Mouse (Mus musculus) C2C12 (cell line): Measurements from ENCODE around the gene Cacna1c. TPM values are rescaled to one million over a fixed set of nuclear protein-coding genes. Genes with fewer than 3 reads are reported as not detected.

ENCODE experiments used
- H3K27me3 ChIP-seq: one replicate; pipeline ENCODE4 v1.6.1; 2011; ENCODE audit not compliant: control insufficient read depth, insufficient read depth, insufficient read length
- H3K36me3 ChIP-seq: one replicate; pipeline ENCODE4 v1.6.1; 2011; ENCODE audit not compliant: control insufficient read depth, insufficient read depth
- H3K4me3 ChIP-seq: one replicate; pipeline ENCODE4 v1.5.1; 2011; ENCODE audit warnings: mild to moderate bottlenecking, control low read depth; ENCODE audit not compliant: poor library complexity, insufficient read depth, severe bottlenecking
- H3K79me2 ChIP-seq: one replicate; pipeline ENCODE4 v1.6.1; 2011; ENCODE audit not compliant: control insufficient read depth, insufficient read depth
- H3K79me3 ChIP-seq: one replicate; pipeline ENCODE4 v1.6.1; 2011; ENCODE audit warnings: low read depth, control low read depth
- H3ac ChIP-seq: one replicate; pipeline ENCODE3; 2011; ENCODE audit warnings: low read depth; ENCODE audit not compliant: control insufficient read depth, insufficient read length
- CEBPB ChIP-seq: IDR thresholded peaks from one replicate; pipeline ENCODE4 v1.6.1; 2011; ENCODE audit warnings: low read depth, mild to moderate bottlenecking, control low read depth, moderate library complexity
- CTCF ChIP-seq: IDR thresholded peaks from one replicate; pipeline ENCODE4 v1.5.1; 2011; ENCODE audit not compliant: control insufficient read depth, insufficient read depth, insufficient read length
- FOSL1 ChIP-seq: IDR thresholded peaks from one replicate; pipeline ENCODE4 v1.8.0; 2011; ENCODE audit warnings: mild to moderate bottlenecking, low read length; ENCODE audit not compliant: poor library complexity, insufficient read depth, severe bottlenecking
- MAX ChIP-seq: IDR thresholded peaks from one replicate; pipeline ENCODE4 v1.6.1; 2011; ENCODE audit warnings: mild to moderate bottlenecking, control low read depth
- MYOD1 ChIP-seq: IDR thresholded peaks from one replicate; pipeline ENCODE4 v1.6.1; 2011; ENCODE audit warnings: low read depth; ENCODE audit not compliant: control insufficient read depth, insufficient read length
- MYOG ChIP-seq: IDR thresholded peaks from one replicate; pipeline ENCODE4 v1.6.1; 2011; ENCODE audit not compliant: control insufficient read depth, insufficient read length; ENCODE audit errors: extremely low read depth
- USF1 ChIP-seq: IDR thresholded peaks from one replicate; pipeline ENCODE4 v1.6.1; 2011; ENCODE audit warnings: low read depth, mild to moderate bottlenecking, control low read depth, moderate library complexity
- polyA plus RNA-seq: library from polyadenylated mRNA; unstranded; fragments of >200 nt; fragmentation: generic; extraction: Trizol; gene quantifications from one replicate; pipeline ENCODE4 v1.2.1, GENCODE M21; 2012; ENCODE audit warnings: missing spikeins

Cacna1c gene
- polyA plus RNA-seq, 1 experiment: not detected

DNA sequence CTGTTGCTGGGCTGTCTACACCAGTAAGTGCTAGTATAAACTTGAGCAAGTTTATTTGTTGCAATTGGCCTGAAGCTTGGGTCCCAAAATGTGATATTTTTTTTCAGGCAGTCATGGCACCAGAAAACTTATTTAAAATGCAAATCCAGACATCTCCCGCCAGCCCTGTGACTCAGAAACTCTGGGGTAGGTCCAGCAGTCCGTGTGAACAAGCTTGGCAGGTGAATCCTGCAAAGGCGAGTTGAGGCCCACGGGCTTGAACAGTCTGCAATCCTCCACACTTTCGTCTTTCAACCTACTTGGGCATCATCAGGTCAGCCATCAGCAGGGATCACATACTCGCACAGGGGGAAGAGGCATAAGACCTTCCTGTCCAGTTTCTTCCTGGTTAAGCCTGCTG is 344.1 kb downstream of the Cacna1c start:
- TF ChIP-seq MYOD1: no peak
- TF ChIP-seq USF1: no peak
- TF ChIP-seq MYOG: no peak
- TF ChIP-seq CTCF: no peak
- no peak for TF ChIP-seq MAX
- no peak for TF ChIP-seq FOSL1
- TF ChIP-seq CEBPB: no peak
- Histone ChIP-seq H3ac (no peak overlapping the region), H3K36me3 (no peaks in the 10 kb centered on the region), H3K79me2 (no peaks in the 10 kb centered on the region), H3K79me3 (no peaks in the 10 kb centered on the region), H3K4me3 (no peak overlapping the region), H3K27me3 (peaks cover 13% of the 10 kb centered on the region)

DNA sequence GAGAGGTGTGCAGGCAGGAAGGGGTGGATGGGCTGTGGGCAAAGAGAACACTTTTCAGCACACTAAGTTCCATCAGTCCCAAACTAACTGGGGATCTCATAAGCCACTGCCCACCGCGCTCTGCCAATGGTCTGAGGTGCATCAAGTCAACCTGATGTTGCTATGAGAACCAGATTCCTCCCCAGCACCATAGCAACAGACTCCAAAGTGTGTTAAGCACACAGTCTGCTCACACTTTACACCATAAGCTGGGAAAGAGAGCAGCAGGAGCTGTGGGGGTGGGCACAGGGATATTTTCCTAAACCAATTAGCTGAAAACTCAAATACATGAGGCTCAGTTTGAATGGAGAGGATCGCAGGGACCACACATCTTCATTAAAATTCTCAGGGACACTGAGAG is 345.1 kb downstream of the Cacna1c start:
- no peak for TF ChIP-seq MAX
- no peak for TF ChIP-seq USF1
- no peak for TF ChIP-seq MYOD1
- TF ChIP-seq MYOG: no peak
- TF ChIP-seq FOSL1: no peak
- TF ChIP-seq CTCF: no peak
- TF ChIP-seq CEBPB: no peak
- Histone ChIP-seq H3ac (no peak overlapping the region), H3K4me3 (no peak overlapping the region), H3K79me2 (no peaks in the 10 kb centered on the region), H3K79me3 (no peaks in the 10 kb centered on the region), H3K27me3 (peaks cover 17% of the 10 kb centered on the region), H3K36me3 (no peaks in the 10 kb centered on the region)

- no peaks in the 10 kb centered on the region for H3K79me3 ChIP-seq
- H3K27me3 ChIP-seq: peaks cover 15% of the 10 kb centered on the region
- TF ChIP-seq CEBPB (no peak), USF1 (no peak), MAX (no peak), MYOG (no peak), FOSL1 (no peak), MYOD1 (no peak), CTCF (no peak)
- no peaks in the 10 kb centered on the region for H3K36me3 ChIP-seq
- no peak overlapping the region for H3K4me3 ChIP-seq
- H3ac ChIP-seq: no peak overlapping the region
- H3K79me2 ChIP-seq: no peaks in the 10 kb centered on the region
Measured at GRCm38 (mm10) chr6:118848640-118849039, 347.6 kb downstream of the Cacna1c start.

DNA sequence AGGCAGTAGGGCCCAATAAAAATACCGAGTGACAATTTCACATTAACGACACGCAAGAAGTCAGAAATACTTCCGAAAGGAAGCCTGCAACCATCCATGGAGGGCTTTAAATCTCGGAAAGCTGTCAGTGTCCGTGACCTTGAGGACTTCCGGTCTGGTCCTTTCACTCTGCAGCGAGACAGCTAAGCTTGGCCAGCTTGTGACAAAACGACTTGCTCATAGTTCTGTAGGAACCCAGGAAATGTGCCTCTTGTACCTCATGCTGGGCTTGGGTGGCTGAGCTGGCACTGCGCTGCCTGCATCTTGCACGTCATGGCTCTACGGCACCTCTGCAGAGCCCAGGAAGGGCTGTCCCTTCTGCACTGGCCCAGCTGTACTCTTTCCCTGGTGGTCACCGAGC is 348.5 kb downstream of the Cacna1c start:
- TF ChIP-seq MAX (no peak), FOSL1 (no peak)
- H3ac ChIP-seq: no peak overlapping the region
- H3K36me3 ChIP-seq: no peaks in the 10 kb centered on the region
- H3K27me3 ChIP-seq: peaks cover 19% of the 10 kb centered on the region
- no peaks in the 10 kb centered on the region for H3K79me3 ChIP-seq
- no peak overlapping the region for H3K4me3 ChIP-seq
- H3K79me2 ChIP-seq: no peaks in the 10 kb centered on the region

GRCm38 (mm10) chr6:118845829-118846228 is 350.4 kb downstream of the Cacna1c start:
- H3K27me3 ChIP-seq: peaks cover 23% of the 10 kb centered on the region
- H3K79me2 ChIP-seq: no peaks in the 10 kb centered on the region
- no peaks in the 10 kb centered on the region for H3K36me3 ChIP-seq
- no peak for TF ChIP-seq FOSL1
- TF ChIP-seq MYOG: no peak
- TF ChIP-seq MAX: no peak
- no peak for TF ChIP-seq CTCF
- TF ChIP-seq CEBPB: no peak
- no peak for TF ChIP-seq MYOD1
- no peak for TF ChIP-seq USF1
- no peak overlapping the region for H3K4me3 ChIP-seq
- H3K79me3 ChIP-seq: no peaks in the 10 kb centered on the region
- no peak overlapping the region for H3ac ChIP-seq

DNA sequence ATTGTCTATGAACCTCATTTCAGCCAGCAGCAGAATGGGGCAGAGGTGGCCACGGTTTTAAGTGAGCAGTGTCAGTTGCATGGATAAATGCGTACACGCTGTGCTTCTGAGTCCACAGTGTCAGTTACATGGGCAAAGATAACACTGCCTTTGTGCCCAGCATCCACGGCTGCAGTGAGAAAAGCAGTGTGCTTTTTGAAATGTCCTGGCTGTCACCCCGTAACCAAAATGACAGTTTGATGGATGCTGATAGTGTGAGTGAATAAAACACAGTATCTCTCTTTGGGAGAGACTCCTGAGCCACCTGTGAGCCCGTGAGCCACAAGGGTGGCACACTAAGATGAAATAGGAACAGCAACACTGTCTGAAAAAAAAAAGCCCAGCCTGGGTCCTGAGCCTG is 351.0 kb downstream of the Cacna1c start:
- H3K36me3 ChIP-seq: no peaks in the 10 kb centered on the region
- TF ChIP-seq FOSL1: no peak
- no peak for TF ChIP-seq MAX
- no peak for TF ChIP-seq CEBPB
- no peak for TF ChIP-seq CTCF
- no peak for TF ChIP-seq MYOG
- no peak for TF ChIP-seq USF1
- TF ChIP-seq MYOD1: no peak
- H3ac ChIP-seq: no peak overlapping the region
- H3K27me3 ChIP-seq: peaks cover 23% of the 10 kb centered on the region
- no peak overlapping the region for H3K4me3 ChIP-seq
- H3K79me3 ChIP-seq: no peaks in the 10 kb centered on the region
- H3K79me2 ChIP-seq: no peaks in the 10 kb centered on the region
